Mouse (Mus musculus): Measurements from ENCODE around the gene Bcl11a.

DNA sequence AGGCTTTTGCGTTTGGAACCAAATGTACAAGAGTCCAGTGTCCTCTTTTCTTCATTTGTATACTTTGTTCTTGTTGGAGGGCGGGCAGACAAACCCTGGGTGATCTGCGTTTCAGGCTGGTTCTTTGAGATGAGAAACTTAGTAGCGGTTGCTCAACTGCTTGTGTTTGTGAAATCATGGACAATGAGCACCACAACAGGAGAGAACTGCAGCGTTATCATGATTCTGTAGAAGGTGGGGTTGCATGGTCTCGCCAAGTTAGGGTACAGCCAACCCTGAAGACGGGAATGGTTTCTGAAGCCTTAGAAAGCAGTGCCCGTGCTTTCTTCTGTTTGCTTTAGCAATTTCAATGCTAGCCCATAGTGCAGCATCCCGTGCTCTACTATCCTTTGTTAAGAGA lies 43.3 kb downstream of the Bcl11a start:
- TF ChIP-seq CTCF (IDR thresholded peaks at IDR 0.05; ENCODE audit: borderline replicate concordance, insufficient read depth, low read length) (no peak), POLR2A (IDR thresholded peaks at IDR 0.05; ENCODE audit: low read depth, low read length) (no peak)
